Mouse (Mus musculus) left cerebral cortex, postnatal 25 days (tissue): ENCODE data around the gene Azgp1. TPM values are rescaled to one million over a fixed set of nuclear protein-coding genes. Genes with fewer than 3 reads are reported as not detected.
"Not testable (repeated sequence)": the region's sequence is repeated elsewhere in the genome, so short reads cannot be mapped to it uniquely, and the experiment has no call there.

Experiments
- DNase-seq, 2 experiments: peaks; one replicate each; pipeline ENCODE4 v3.0.0; 2022; ENCODE audit warnings: low spot score in 2 of 2, mixed read lengths in 1 of 2
- intact Hi-C: fragments of 180-260 bp; cut with DNase I; formaldehyde crosslinking; loops from one replicate; pipeline ENCODE4 v1.15.1; 2025
- total RNA-seq, 2 experiments: library from RNA; stranded (reverse); gene quantifications; 2 replicates each; pipeline ENCODE4 v1.2.3; 2021

Gene Azgp1
- not detected for total RNA-seq

DNA sequence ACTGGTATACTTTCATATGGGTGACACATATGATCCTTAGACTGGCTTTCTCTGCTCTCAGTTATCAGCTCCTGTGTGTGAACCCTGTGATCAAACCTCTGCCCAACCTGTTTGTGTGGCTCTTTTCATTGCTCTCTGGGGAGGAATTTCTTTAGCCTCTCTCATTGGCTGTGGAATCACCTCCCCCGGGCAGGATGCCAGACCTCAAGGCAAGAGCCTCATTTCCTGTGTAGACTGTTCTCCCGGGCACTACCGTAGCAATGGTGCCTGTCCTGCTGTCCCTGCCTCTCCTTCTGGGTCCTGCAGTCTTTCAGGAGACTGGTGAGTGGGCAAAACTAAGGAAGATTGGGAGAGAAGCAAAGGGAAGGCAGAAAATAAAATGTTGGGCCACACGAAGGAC, at the start of gene Azgp1:
Gene Azgp1, plus strand, starts transcription at position 221 of the 400 bp plus-strand sequence.
- no peak for DNase-seq
- intact Hi-C loops, result no loop called here

DNA sequence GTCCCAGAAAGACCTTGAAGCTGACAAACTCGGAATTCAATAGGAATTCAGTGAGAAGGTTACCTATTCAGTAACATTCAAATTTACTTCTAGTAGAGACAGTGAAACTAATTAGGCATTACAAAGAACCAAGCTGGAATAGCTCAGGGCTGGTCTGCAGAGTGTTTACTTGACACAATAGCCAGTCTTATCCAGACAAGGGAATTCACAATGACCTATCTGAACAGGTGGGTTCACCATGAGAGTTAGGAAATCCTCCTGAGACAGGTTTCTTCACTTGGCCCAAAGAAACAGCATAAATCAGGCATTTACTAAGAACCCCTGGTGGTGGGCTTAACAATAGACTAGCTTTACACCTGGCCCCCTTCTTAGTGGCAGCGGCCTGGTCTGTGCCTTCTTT, 47.4 kb upstream of the Azgp1 start:
- intact Hi-C loops, DNase-seq: not testable (repeated sequence)

DNA sequence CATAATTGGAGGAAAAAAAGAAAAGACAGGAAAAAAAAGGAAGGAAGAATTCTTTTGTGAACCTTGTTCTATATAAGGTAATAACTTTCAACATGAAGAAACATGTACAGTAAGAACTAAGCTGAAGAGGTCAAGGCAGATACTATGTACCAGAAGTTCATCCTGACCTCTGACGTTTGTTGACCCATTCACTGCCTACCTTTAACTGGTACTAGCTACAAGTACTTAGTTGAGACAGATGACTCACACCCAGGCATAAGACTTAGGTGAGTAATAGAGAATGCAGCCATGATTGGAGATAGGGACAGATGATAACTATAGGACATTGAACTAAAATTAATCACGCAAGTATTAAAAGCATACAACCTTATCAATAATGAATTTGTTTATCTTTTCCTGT, 44.8 kb upstream of the Azgp1 start:
- DNase-seq, result no peak
- intact Hi-C loops, result no loop called here

DNA sequence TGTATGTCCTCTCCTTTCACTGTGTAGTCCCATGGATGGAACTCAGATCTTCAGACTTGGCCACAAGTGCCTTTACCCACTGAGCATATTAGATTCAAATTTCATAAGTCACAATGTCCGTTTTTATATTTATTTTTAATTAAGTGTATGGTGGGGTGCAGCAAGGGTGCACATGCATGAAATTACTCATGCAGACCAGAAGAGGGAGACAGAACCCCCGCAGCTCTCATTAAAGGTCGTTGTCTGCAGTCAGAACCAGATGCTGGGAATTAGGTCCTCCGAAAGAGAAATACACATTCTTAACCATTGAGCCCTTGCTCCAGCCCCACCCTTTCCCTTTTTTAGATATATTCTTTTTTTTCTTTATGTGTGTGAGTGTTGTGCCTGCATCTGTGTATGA, 44.1 kb upstream of the Azgp1 start:
- no peak for DNase-seq
- intact Hi-C loops, result no loop called here

- DNase-seq, result no peak
- intact Hi-C loops, result no loop called here
Observed at GRCm38 (mm10) chr5:137940948-137941347, 40.4 kb upstream of the Azgp1 start.

GRCm38 (mm10) chr5:137943133-137943532, 38.2 kb upstream of the Azgp1 start:
- no peak for DNase-seq
- intact Hi-C loops, result no loop called here

- intact Hi-C loops, result no loop called here
- DNase-seq, result no peak
Observed at GRCm38 (mm10) chr5:137947303-137947702, 34.0 kb upstream of the Azgp1 start.

DNA sequence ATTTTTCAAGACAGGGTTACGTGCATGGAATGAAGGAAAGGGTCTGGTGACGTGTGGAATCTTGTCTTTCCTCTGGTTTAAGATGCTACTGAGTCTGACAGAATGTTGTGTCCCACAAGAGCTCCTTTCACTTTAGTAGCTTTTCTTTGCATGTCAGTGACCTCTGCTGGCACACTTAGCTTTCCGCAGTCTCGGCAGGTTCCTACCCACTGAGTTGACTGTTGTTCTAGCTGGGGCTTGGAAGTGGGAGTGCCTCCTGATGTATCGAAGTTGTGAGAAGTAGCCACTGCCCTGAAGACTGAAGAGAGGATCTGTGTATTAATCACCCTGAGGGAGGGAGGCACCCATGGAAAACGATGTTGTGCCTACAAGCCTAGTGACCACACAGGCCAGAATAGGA, 30.1 kb upstream of the Azgp1 start:
- intact Hi-C loops, result loop anchor here (5.0 kb wide), 2 partner anchors 49 to 159 kb away; no protein-coding TSS in a partner anchor
- DNase-seq, result peak in 1 of 2 experiments; percentile 33

DNA sequence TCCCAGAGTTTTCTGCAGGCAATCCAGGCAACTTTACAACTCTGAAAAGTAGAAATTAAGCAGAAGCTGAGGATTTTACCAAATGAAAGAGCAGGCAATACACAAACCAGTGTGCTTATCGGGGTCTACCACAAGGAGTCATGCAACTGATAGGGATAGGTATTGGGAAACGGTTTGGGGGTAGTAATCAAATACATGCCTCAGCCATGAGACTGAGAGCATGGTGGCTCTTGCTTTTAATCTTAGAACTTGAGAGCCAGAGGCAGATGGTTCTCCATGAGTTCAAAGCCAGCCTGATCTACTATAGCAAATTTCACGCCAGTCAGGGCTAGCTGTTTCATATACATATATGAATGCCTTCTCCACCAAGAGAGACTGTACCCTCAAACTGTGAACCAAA, 24.9 kb upstream of the Azgp1 start:
- no peak for DNase-seq
- intact Hi-C loops, result no loop called here

GRCm38 (mm10) chr5:137962945-137963344, 18.4 kb upstream of the Azgp1 start, which contains the start of gene Gjc3:
Gene Gjc3, minus strand, starts transcription at chr5:137963098.
- intact Hi-C loops, result no loop called here
- peak in 1 of 2 experiments; percentile 16 for DNase-seq

GRCm38 (mm10) chr5:137966492-137966891, 14.8 kb upstream of the Azgp1 start:
- DNase-seq, result peak; percentile 6 to 39
- intact Hi-C loops, result no loop called here

DNA sequence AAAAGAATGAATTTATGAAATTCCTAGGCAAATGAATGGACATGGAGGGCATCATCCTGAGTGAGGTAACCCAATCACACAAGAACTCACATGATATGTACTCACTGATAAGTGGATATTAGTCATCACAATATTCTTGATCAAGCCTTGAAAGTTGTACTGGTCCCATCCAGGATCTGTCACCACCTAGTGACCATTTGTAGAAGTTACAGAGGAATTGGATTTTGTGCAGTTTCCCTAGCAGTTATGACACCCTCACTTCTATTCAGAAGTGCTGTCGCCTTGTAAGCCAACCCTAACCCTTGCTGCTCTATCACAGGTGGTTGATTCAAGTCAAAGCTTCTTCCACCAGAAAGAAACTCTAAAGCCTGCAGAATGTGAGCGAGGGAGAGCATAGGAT, 8.2 kb upstream of the Azgp1 start:
- DNase-seq, result no peak
- intact Hi-C loops, result loop anchor here (1.0 kb wide), 1 partner anchor 87 kb away; no protein-coding TSS in a partner anchor

GRCm38 (mm10) chr5:137973738-137974137, 7.6 kb upstream of the Azgp1 start:
- peak; percentile 3 to 11 for DNase-seq
- intact Hi-C loops, result loop anchor here (1.0 kb wide), 1 partner anchor 87 kb away; no protein-coding TSS in a partner anchor

DNA sequence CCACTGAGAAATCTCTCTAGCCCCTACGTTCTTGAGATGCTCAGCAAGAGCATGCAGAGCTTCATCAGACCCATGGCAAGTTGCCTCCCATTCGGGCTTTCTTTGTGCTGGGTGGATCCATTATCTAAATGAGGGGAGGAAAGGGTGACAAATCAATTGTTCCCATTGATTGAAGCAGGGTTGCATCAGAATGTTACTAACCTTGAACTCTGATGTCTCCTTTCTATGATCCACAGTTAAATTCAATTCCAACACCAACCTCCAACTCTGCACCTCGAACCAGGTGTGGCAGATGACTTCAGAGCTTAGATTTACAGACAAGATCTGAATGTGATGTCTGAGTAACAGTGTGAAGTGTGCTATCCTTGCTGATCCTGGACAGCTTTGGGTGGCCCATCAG, 6.6 kb upstream of the Azgp1 start:
- intact Hi-C loops, result no loop called here

DNA sequence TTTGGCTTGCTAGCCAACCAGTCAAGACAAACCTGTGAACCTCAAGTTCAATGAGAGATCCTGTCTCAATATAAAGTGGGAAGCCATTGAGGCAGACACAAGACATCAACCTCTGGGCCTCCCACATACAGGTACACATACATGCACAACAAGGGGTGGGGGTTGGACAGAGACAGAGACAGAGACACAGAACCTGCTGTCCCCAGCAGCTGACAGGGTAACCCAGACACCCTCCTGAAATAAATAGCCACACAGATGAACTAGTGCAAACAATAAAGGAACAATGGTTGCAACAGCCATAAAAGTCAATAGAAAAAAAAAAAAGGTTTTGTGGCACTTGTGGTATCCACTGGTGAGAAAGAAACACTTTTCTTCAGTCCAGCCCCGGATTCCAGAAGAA, 5.9 kb upstream of the Azgp1 start:
- no peak for DNase-seq
- intact Hi-C loops, result no loop called here

More for the DNA sequence above, 6.6 kb upstream of the Azgp1 start:
- no peak for DNase-seq

- DNase-seq, result no peak
- intact Hi-C loops, result no loop called here
Observed at GRCm38 (mm10) chr5:137977291-137977690, 4.0 kb upstream of the Azgp1 start.

- intact Hi-C loops, result no loop called here
Observed at GRCm38 (mm10) chr5:137979081-137979480, 2.2 kb upstream of the Azgp1 start.

DNA sequence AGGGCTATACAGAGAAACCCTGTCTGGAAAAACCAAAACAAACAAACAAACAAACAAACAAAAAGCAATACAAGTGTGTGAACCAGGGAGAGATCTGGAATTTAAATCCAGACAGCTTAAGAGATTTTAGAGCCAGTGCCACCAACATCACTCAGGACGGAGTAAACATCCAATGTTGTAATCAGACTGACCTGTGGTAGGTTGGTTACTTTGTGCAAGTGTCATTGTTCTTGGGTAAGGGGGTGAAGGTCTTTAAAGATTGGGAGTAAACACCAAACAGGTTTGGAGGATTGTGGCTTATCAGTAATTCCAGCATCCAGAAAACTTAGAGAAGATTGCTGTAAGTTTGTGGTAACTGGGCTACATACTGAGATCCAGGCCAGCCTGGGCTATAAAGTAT, 5.0 kb downstream of the Azgp1 start:
- intact Hi-C loops, result no loop called here
- no peak for DNase-seq

More at GRCm38 (mm10) chr5:137979081-137979480, 2.2 kb upstream of the Azgp1 start:
- no peak for DNase-seq

DNA sequence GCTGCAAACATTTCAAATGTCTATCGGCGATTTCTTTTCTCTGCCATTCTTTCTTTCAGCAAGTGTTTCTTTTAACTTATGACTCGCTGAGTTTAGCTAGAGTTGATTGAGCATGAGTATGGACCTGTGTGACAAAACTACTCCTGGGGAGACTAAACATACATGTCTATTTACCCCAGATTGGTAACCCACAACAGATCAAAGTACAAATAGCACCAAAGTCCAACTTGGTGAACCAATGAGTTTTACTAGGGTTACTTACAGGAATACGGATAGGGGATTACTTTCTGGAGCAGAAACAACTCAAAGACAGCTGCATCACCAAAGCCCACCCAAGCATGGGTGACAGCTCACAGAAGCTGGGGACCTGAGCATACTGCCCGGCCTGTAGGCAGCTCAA, 28.1 kb downstream of the Azgp1 start:
- no peak for DNase-seq
- intact Hi-C loops, result no loop called here

GRCm38 (mm10) chr5:138012382-138012781, 31.1 kb downstream of the Azgp1 start:
- DNase-seq, result no peak
- intact Hi-C loops, result no loop called here

DNA sequence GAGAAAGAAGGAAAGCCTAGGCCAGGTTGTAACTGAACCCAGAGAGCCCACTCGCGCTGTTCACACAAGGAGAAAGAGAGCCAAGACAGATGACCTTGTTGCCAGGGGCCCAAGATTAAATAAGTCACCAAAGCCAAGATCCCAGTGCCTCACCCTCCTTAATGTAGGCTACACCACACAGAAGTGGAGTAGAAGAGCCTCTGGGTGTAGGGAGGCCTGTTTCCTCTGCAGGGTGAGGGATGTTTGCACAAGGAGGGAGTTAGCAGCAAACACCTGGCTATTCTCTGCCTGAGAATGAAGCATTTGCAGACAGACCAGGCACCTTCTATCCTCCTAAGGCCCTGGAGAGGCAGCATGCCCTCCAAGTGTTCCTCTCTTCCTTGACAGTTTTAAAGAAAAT, 35.2 kb downstream of the Azgp1 start:
- intact Hi-C loops, result no loop called here
- DNase-seq, result no peak

- intact Hi-C loops, result no loop called here
- no peak for DNase-seq
Observed at GRCm38 (mm10) chr5:138016997-138017396, 35.7 kb downstream of the Azgp1 start.
